Mouse (Mus musculus) lung, postnatal 0 days (tissue): ENCODE measurements at regions not wholly inside any gene's neighbourhood (a gene's known extent, or its start where the extent isn't known, plus 50 kb on each side); places are given as distances from the start of the nearest gene placed in this dataset.

Source experiments
- ATAC-seq: fragments of 200-750 bp; cut with Nextera tagmentation; 2 replicates; pipeline ENCODE4 v1.8.0; 2017; ENCODE audit warnings: moderate library complexity
- DNase-seq: peaks from one replicate; pipeline ENCODE4 v3.0.0-alpha.2; 2016; ENCODE audit warnings: low spot score
- H3K27ac ChIP-seq: fragments of 300-500 bp; sonication (generic); 2 replicates; pipeline ENCODE4 v1.5.1; 2014; ENCODE audit warnings: antibody characterized with exemption, mild to moderate bottlenecking, low read length, mixed read lengths
- H3K27me3 ChIP-seq: fragments of 300-500 bp; sonication (generic); replicated peaks from 2 replicates; pipeline ENCODE4 v1.6.1; 2014; ENCODE audit warnings: low read length, mixed read lengths; ENCODE audit not compliant: insufficient read depth
- H3K36me3 ChIP-seq: fragments of 300-500 bp; sonication (generic); 2 replicates; pipeline ENCODE4 v1.6.1; 2014; ENCODE audit warnings: low read length, mixed read lengths; ENCODE audit not compliant: insufficient read depth
- H3K4me1 ChIP-seq: fragments of 300-500 bp; sonication (generic); 2 replicates; pipeline ENCODE4 v1.6.1; 2014; ENCODE audit warnings: antibody characterized with exemption, low read depth, low read length, mixed read lengths; ENCODE audit not compliant: insufficient read depth
- H3K4me2 ChIP-seq: fragments of 300-500 bp; sonication (generic); replicated peaks from 2 replicates; pipeline ENCODE4 v1.6.1; 2014; ENCODE audit warnings: low read depth, mild to moderate bottlenecking, low read length, moderate library complexity, mixed read lengths
- H3K4me3 ChIP-seq: fragments of 300-500 bp; sonication (generic); 2 replicates; pipeline ENCODE4 v1.5.1; 2014; ENCODE audit warnings: low read depth, low read length
- H3K9ac ChIP-seq: fragments of 300-500 bp; sonication (generic); replicated peaks from 2 replicates; pipeline ENCODE4 v1.6.1; 2014; ENCODE audit warnings: low read depth, mild to moderate bottlenecking
- H3K9me3 ChIP-seq: fragments of 300-500 bp; sonication (generic); 2 replicates; pipeline ENCODE4 v1.6.1; 2016; ENCODE audit warnings: low read length, mixed read lengths
- CTCF ChIP-seq: IDR thresholded peaks from 2 replicates; pipeline ENCODE4 v1.5.1; 2016; ENCODE audit warnings: antibody characterized with exemption, mild to moderate bottlenecking
- EP300 ChIP-seq: IDR thresholded peaks from 2 replicates; pipeline ENCODE4 v1.6.1; 2016; ENCODE audit warnings: antibody characterized with exemption, mild to moderate bottlenecking, control low read depth
- WGBS: fragments of 180-500 bp; shearing (Covaris S2); extraction: QIAGEN DNeasy Blood & Tissue Kit; methylation state at CpG from one replicate; pipeline ENCODE4 v1.1.7; 2014; 5-methylcytosine and 5-hydroxymethylcytosine counted together

- no peaks in the 10 kb centered on the region for H3K9me3 ChIP-seq
- no peaks in the 10 kb centered on the region for H3K27me3 ChIP-seq
- no peaks in the 10 kb centered on the region for H3K36me3 ChIP-seq
- no peak overlapping the region for H3K27ac ChIP-seq
- TF ChIP-seq EP300 (no peak), CTCF (no peak)
- no peak for ATAC-seq
- H3K9ac ChIP-seq = no peak overlapping the region
- no peak for DNase-seq
- no peak overlapping the region for H3K4me2 ChIP-seq
- 12% methylated on average over 1 of the region's 1 CpGs for WGBS
- no peak overlapping the region for H3K4me3 ChIP-seq
- no peaks in the 10 kb centered on the region for H3K4me1 ChIP-seq
These were observed 437.2 kb downstream of the Ptprc start for GRCm38 (mm10) chr1:137738157-137738851.

- H3K27me3 ChIP-seq = no peaks in the 10 kb centered on the region
- ATAC-seq (no peak), DNase-seq (no peak)
- H3K9ac ChIP-seq = no peak overlapping the region
- WGBS = 94% methylated on average over 3 of the region's 3 CpGs
- H3K4me1 ChIP-seq = no peaks in the 10 kb centered on the region
- H3K36me3 ChIP-seq = no peaks in the 10 kb centered on the region
- no peak overlapping the region for H3K27ac ChIP-seq
- no peaks in the 10 kb centered on the region for H3K9me3 ChIP-seq
- TF ChIP-seq CTCF (no peak), EP300 (no peak)
- no peak overlapping the region for H3K4me2 ChIP-seq
- H3K4me3 ChIP-seq = no peak overlapping the region
These were observed 471.6 kb downstream of the Ptprc start for GRCm38 (mm10) chr1:137703882-137704281.

- Histone ChIP-seq H3K4me1 (no peaks in the 10 kb centered on the region), H3K4me3 (no peak overlapping the region), H3K36me3 (no peaks in the 10 kb centered on the region), H3K9ac (no peak overlapping the region), H3K9me3 (no peaks in the 10 kb centered on the region), H3K27ac (no peak overlapping the region), H3K27me3 (no peaks in the 10 kb centered on the region), H3K4me2 (no peak overlapping the region)
- TF ChIP-seq EP300 (no peak), CTCF (no peak)
- ATAC-seq (no peak), DNase-seq (no peak)
- 94% methylated on average over 4 of the region's 4 CpGs for WGBS
These were observed 476.6 kb downstream of the Ptprc start for GRCm38 (mm10) chr1:137698876-137699275.

GRCm38 (mm10) chr1:137697289-137697688 is 478.2 kb downstream of the Ptprc start:
- H3K27me3 ChIP-seq = no peaks in the 10 kb centered on the region
- H3K4me2 ChIP-seq = no peak overlapping the region
- H3K36me3 ChIP-seq = no peaks in the 10 kb centered on the region
- H3K4me1 ChIP-seq = no peaks in the 10 kb centered on the region
- no peak overlapping the region for H3K27ac ChIP-seq
- H3K9me3 ChIP-seq = no peaks in the 10 kb centered on the region
- no peak for TF ChIP-seq CTCF
- TF ChIP-seq EP300 = no peak
- H3K9ac ChIP-seq = no peak overlapping the region
- WGBS = 81% methylated on average over 5 of the region's 5 CpGs
- H3K4me3 ChIP-seq = no peak overlapping the region
- ATAC-seq (no peak), DNase-seq (no peak)

- no peak for TF ChIP-seq CTCF
- TF ChIP-seq EP300 = no peak
- no peak overlapping the region for H3K4me2 ChIP-seq
- DNase-seq = no peak
- H3K4me1 ChIP-seq = no peaks in the 10 kb centered on the region
- H3K27ac ChIP-seq = no peak overlapping the region
- WGBS = 66% methylated on average over 3 of the region's 3 CpGs
- H3K36me3 ChIP-seq = no peaks in the 10 kb centered on the region
- no peaks in the 10 kb centered on the region for H3K27me3 ChIP-seq
- no peak overlapping the region for H3K9ac ChIP-seq
- no peaks in the 10 kb centered on the region for H3K9me3 ChIP-seq
- H3K4me3 ChIP-seq = no peak overlapping the region
- no peak for ATAC-seq
These were observed 478.7 kb downstream of the Ptprc start for GRCm38 (mm10) chr1:137696796-137697195.

- Histone ChIP-seq H3K9ac (no peak overlapping the region), H3K4me2 (no peak overlapping the region), H3K4me3 (no peak overlapping the region), H3K9me3 (no peaks in the 10 kb centered on the region), H3K27me3 (no peaks in the 10 kb centered on the region), H3K4me1 (no peaks in the 10 kb centered on the region), H3K27ac (no peak overlapping the region), H3K36me3 (no peaks in the 10 kb centered on the region)
- DNase-seq = no peak
- TF ChIP-seq EP300 = no peak
- TF ChIP-seq CTCF = no peak
- no peak for ATAC-seq
- WGBS = 85% methylated on average over 3 of the region's 3 CpGs
These were observed 479.8 kb downstream of the Ptprc start for GRCm38 (mm10) chr1:137695751-137696150.

GRCm38 (mm10) chr1:137692525-137692924 is 483.0 kb downstream of the Ptprc start:
- Histone ChIP-seq H3K36me3 (no peaks in the 10 kb centered on the region), H3K9ac (no peak overlapping the region), H3K4me1 (no peaks in the 10 kb centered on the region), H3K27me3 (no peaks in the 10 kb centered on the region), H3K27ac (no peak overlapping the region), H3K9me3 (no peaks in the 10 kb centered on the region), H3K4me3 (no peak overlapping the region), H3K4me2 (no peak overlapping the region)
- ATAC-seq = no peak
- no peak for TF ChIP-seq EP300
- TF ChIP-seq CTCF = no peak
- DNase-seq = peak; percentile 27
- WGBS = 28% methylated on average over 2 of the region's 2 CpGs
